Mouse (Mus musculus): ENCODE results near the gene Stat6. TPM values are rescaled to one million over a fixed set of nuclear protein-coding genes. Genes with fewer than 3 reads are reported as not detected.

Gene Stat6
- polyA plus RNA-seq, 1 experiment = 32.9 TPM

- Histone ChIP-seq H3K4me1 (ENCODE audit: control insufficient read depth, insufficient read depth, low read length) (no peaks in the 10 kb centered on the region), H3K36me3 (ENCODE audit: control insufficient read depth, insufficient read depth, low read length, poor library complexity, severe bottlenecking) (no peaks in the 10 kb centered on the region), H3K4me3 (ENCODE audit: low read depth, low read length) (no peak within 1 kb of the TSS), H3K9ac (ENCODE audit: low read depth, poor library complexity, severe bottlenecking) (no peak within 1 kb of the TSS), H3K27ac (ENCODE audit: insufficient read depth, low read length) (no peak within 1 kb of the TSS), H3K9me3 (replicated peaks; ENCODE audit: control insufficient read depth, insufficient read depth, low read length, poor library complexity, severe bottlenecking) (no peaks in the 10 kb centered on the region), H3K27me3 (ENCODE audit: control insufficient read depth, insufficient read depth, low read length, poor library complexity, severe bottlenecking) (no peaks in the 10 kb centered on the region)
- TF ChIP-seq EP300 (IDR thresholded peaks at IDR 0.05; ENCODE audit: insufficient read depth, low read depth, low read length) (no peak), POLR2A (IDR thresholded peaks at IDR 0.05; ENCODE audit: insufficient read depth, low read length) (no peak), CTCF (IDR thresholded peaks at IDR 0.05; ENCODE audit: low read depth, low read length) (peak; percentile 54)
Measured at GRCm38 (mm10) chr10:127704766-127705220, 62.0 kb downstream of the Stat6 start, which contains the start of gene Myo1a. Myo1a (plus strand) TSS chr10:127705170.

GRCm38 (mm10) chr10:127705783-127706182 is 63.0 kb downstream of the Stat6 start:
- Histone ChIP-seq H3K27ac (ENCODE audit: insufficient read depth, low read length) (no peak overlapping the region), H3K4me3 (ENCODE audit: low read depth, low read length) (no peak overlapping the region), H3K36me3 (ENCODE audit: control insufficient read depth, insufficient read depth, low read length, poor library complexity, severe bottlenecking) (no peaks in the 10 kb centered on the region), H3K27me3 (ENCODE audit: control insufficient read depth, insufficient read depth, low read length, poor library complexity, severe bottlenecking) (no peaks in the 10 kb centered on the region), H3K9me3 (replicated peaks; ENCODE audit: control insufficient read depth, insufficient read depth, low read length, poor library complexity, severe bottlenecking) (no peaks in the 10 kb centered on the region), H3K9ac (ENCODE audit: low read depth, poor library complexity, severe bottlenecking) (no peak overlapping the region), H3K4me1 (ENCODE audit: control insufficient read depth, insufficient read depth, low read length) (no peaks in the 10 kb centered on the region)
- TF ChIP-seq POLR2A (IDR thresholded peaks at IDR 0.05; ENCODE audit: insufficient read depth, low read length) (no peak), CTCF (IDR thresholded peaks at IDR 0.05; ENCODE audit: low read depth, low read length) (no peak), EP300 (IDR thresholded peaks at IDR 0.05; ENCODE audit: insufficient read depth, low read depth, low read length) (no peak)

- Histone ChIP-seq H3K27ac (ENCODE audit: insufficient read depth, low read length) (no peak overlapping the region), H3K4me3 (ENCODE audit: low read depth, low read length) (no peak overlapping the region), H3K36me3 (ENCODE audit: control insufficient read depth, insufficient read depth, low read length, poor library complexity, severe bottlenecking) (no peaks in the 10 kb centered on the region), H3K4me1 (ENCODE audit: control insufficient read depth, insufficient read depth, low read length) (no peaks in the 10 kb centered on the region), H3K9ac (ENCODE audit: low read depth, poor library complexity, severe bottlenecking) (no peak overlapping the region), H3K9me3 (replicated peaks; ENCODE audit: control insufficient read depth, insufficient read depth, low read length, poor library complexity, severe bottlenecking) (no peaks in the 10 kb centered on the region), H3K27me3 (ENCODE audit: control insufficient read depth, insufficient read depth, low read length, poor library complexity, severe bottlenecking) (no peaks in the 10 kb centered on the region)
- TF ChIP-seq POLR2A (IDR thresholded peaks at IDR 0.05; ENCODE audit: insufficient read depth, low read length) (no peak), CTCF (IDR thresholded peaks at IDR 0.05; ENCODE audit: low read depth, low read length) (no peak), EP300 (IDR thresholded peaks at IDR 0.05; ENCODE audit: insufficient read depth, low read depth, low read length) (no peak)
Measured at GRCm38 (mm10) chr10:127707721-127708120, 64.9 kb downstream of the Stat6 start.

GRCm38 (mm10) chr10:127708850-127709370 is 66.1 kb downstream of the Stat6 start:
- H3K36me3 ChIP-seq (ENCODE audit: control insufficient read depth, insufficient read depth, low read length, poor library complexity, severe bottlenecking) = no peaks in the 10 kb centered on the region
- H3K9me3 ChIP-seq (replicated peaks; ENCODE audit: control insufficient read depth, insufficient read depth, low read length, poor library complexity, severe bottlenecking) = no peaks in the 10 kb centered on the region
- no peak overlapping the region for H3K9ac ChIP-seq (ENCODE audit: low read depth, poor library complexity, severe bottlenecking)
- H3K27ac ChIP-seq (ENCODE audit: insufficient read depth, low read length) = no peak overlapping the region
- no peaks in the 10 kb centered on the region for H3K4me1 ChIP-seq (ENCODE audit: control insufficient read depth, insufficient read depth, low read length)
- no peak overlapping the region for H3K4me3 ChIP-seq (ENCODE audit: low read depth, low read length)
- TF ChIP-seq CTCF (IDR thresholded peaks at IDR 0.05; ENCODE audit: low read depth, low read length) (no peak), EP300 (IDR thresholded peaks at IDR 0.05; ENCODE audit: insufficient read depth, low read depth, low read length) (no peak), POLR2A (IDR thresholded peaks at IDR 0.05; ENCODE audit: insufficient read depth, low read length) (no peak)
- H3K27me3 ChIP-seq (ENCODE audit: control insufficient read depth, insufficient read depth, low read length, poor library complexity, severe bottlenecking) = no peaks in the 10 kb centered on the region

- TF ChIP-seq POLR2A (IDR thresholded peaks at IDR 0.05; ENCODE audit: insufficient read depth, low read length) (no peak), CTCF (IDR thresholded peaks at IDR 0.05; ENCODE audit: low read depth, low read length) (no peak), EP300 (IDR thresholded peaks at IDR 0.05; ENCODE audit: insufficient read depth, low read depth, low read length) (no peak)
- Histone ChIP-seq H3K27ac (ENCODE audit: insufficient read depth, low read length) (no peak overlapping the region), H3K9me3 (replicated peaks; ENCODE audit: control insufficient read depth, insufficient read depth, low read length, poor library complexity, severe bottlenecking) (no peaks in the 10 kb centered on the region), H3K27me3 (ENCODE audit: control insufficient read depth, insufficient read depth, low read length, poor library complexity, severe bottlenecking) (no peaks in the 10 kb centered on the region), H3K36me3 (ENCODE audit: control insufficient read depth, insufficient read depth, low read length, poor library complexity, severe bottlenecking) (no peaks in the 10 kb centered on the region), H3K4me3 (ENCODE audit: low read depth, low read length) (no peak overlapping the region), H3K4me1 (ENCODE audit: control insufficient read depth, insufficient read depth, low read length) (no peaks in the 10 kb centered on the region), H3K9ac (ENCODE audit: low read depth, poor library complexity, severe bottlenecking) (no peak overlapping the region)
Measured at GRCm38 (mm10) chr10:127710331-127710730, 67.5 kb downstream of the Stat6 start.

Other genes with a start within 250 kb of the Stat6 start
- gene Stac3, start 141.3 kb upstream of the Stat6 start, polyA plus RNA-seq (2011; ENCODE audit: insufficient read depth, insufficient read length, low read depth, missing spikeins) = 1.9 and 2.6 TPM in 2 replicates
- 5.4 and 5.7 TPM in 2 replicates for gene Ndufa4l2, start 128.0 kb upstream of the Stat6 start, polyA plus RNA-seq (2011; ENCODE audit: insufficient read depth, insufficient read length, low read depth, missing spikeins)
- 67.4 and 68.2 TPM in 2 replicates for gene Shmt2, start 120.5 kb upstream of the Stat6 start, polyA plus RNA-seq (2011; ENCODE audit: insufficient read depth, insufficient read length, low read depth, missing spikeins)
- gene Nxph4, start 108.4 kb upstream of the Stat6 start, polyA plus RNA-seq (2011; ENCODE audit: insufficient read depth, insufficient read length, low read depth, missing spikeins) = 0.79 TPM in 1 of 2 replicates, not detected in the other
- gene Lrp1, start 21.8 kb upstream of the Stat6 start, polyA plus RNA-seq (2011; ENCODE audit: insufficient read depth, insufficient read length, low read depth, missing spikeins) = 36.3 and 41.3 TPM in 2 replicates
- 22.0 and 22.3 TPM in 2 replicates for gene Nemp1, start 23.9 kb downstream of the Stat6 start, polyA plus RNA-seq (2011; ENCODE audit: insufficient read depth, insufficient read length, low read depth, missing spikeins)
- gene Nab2, start 25.6 kb downstream of the Stat6 start, polyA plus RNA-seq (2011; ENCODE audit: insufficient read depth, insufficient read length, low read depth, missing spikeins) = 5.5 and 8.1 TPM in 2 replicates
- 0.34 and 0.72 TPM in 2 replicates for gene Myo1a, start 62.2 kb downstream of the Stat6 start, polyA plus RNA-seq (2011; ENCODE audit: insufficient read depth, insufficient read length, low read depth, missing spikeins)
- not detected in 2 replicates for gene Tac2, start 81.5 kb downstream of the Stat6 start, polyA plus RNA-seq (2011; ENCODE audit: insufficient read depth, insufficient read length, low read depth, missing spikeins)
- gene Zbtb39, start 96.6 kb downstream of the Stat6 start, polyA plus RNA-seq (2011; ENCODE audit: insufficient read depth, insufficient read length, low read depth, missing spikeins) = 14.6 and 15.6 TPM in 2 replicates
- not detected in 2 replicates for gene Gpr182, start 108.7 kb downstream of the Stat6 start, polyA plus RNA-seq (2011; ENCODE audit: insufficient read depth, insufficient read length, low read depth, missing spikeins)
- 0.40 and 0.67 TPM in 2 replicates for gene Rdh1, start 116.7 kb downstream of the Stat6 start, polyA plus RNA-seq (2011; ENCODE audit: insufficient read depth, insufficient read length, low read depth, missing spikeins)
- not detected in 2 replicates for gene Rdh16f1, start 116.8 kb downstream of the Stat6 start, polyA plus RNA-seq (2011; ENCODE audit: insufficient read depth, insufficient read length, low read depth, missing spikeins)
- gene Rdh9, start 133.4 kb downstream of the Stat6 start, polyA plus RNA-seq (2011; ENCODE audit: insufficient read depth, insufficient read length, low read depth, missing spikeins) = 0.49 and 0.65 TPM in 2 replicates
- gene Rdh16, start 158.2 kb downstream of the Stat6 start, polyA plus RNA-seq (2011; ENCODE audit: insufficient read depth, insufficient read length, low read depth, missing spikeins) = 0.19 TPM in 1 of 2 replicates, not detected in the other
- not detected in 2 replicates for gene Rdh19, start 206.9 kb downstream of the Stat6 start, polyA plus RNA-seq (2011; ENCODE audit: insufficient read depth, insufficient read length, low read depth, missing spikeins)
- gene Rdh16f2, start 223.5 kb downstream of the Stat6 start, polyA plus RNA-seq (2011; ENCODE audit: insufficient read depth, insufficient read length, low read depth, missing spikeins) = not detected in 2 replicates
- not detected in 2 replicates for gene Rdh7, start 245.8 kb downstream of the Stat6 start, polyA plus RNA-seq (2011; ENCODE audit: insufficient read depth, insufficient read length, low read depth, missing spikeins)

Data from ES-Bruce4 (cell line).